In the genomic region with DNA sequence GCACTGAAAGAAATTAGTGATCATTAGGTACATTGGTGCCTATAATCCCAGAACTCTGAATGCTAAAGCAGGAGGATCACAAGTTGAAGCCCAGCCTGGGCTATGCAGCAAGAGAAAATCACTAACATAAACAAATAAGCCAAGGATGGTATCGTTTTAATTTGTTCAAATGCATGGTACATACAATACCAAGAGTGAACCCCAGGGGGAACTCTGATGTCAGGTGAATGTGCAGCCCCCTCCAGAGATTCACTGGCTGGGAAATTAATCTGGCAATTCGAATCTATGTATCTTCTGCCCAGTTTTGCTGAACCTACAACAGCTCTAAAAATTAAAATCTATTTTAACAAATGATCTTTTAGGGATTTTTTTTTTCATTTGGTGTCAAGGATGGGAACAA, we compare ENCODE assay signal across 15 mouse cellular contexts. TPM values are rescaled to one million over a fixed set of nuclear protein-coding genes. Genes with fewer than 3 reads are reported as not detected.
DNase-seq lines count a peak whose midpoint lies in the region; ATAC-seq and TF ChIP-seq lines count a peak whose summit lies in the region.
"Had no signal": no experiment of that assay in that cellular context is flagged by ENCODE, and none has a peak within 500 bp of the region (broad histone marks: within the 10 kb centered on the region; RNA-seq: fewer than 3 reads in every experiment).

No protein-coding gene starts in this region.

- H3K4me3 ChIP-seq in intestine, postnatal 0 days (ENCODE audit: low read depth, low read length): no peak overlapping the region
- no peak overlapping the region for H3K4me3 ChIP-seq in intestine, embryonic 15.5 days (replicated peaks)
- H3K4me3 ChIP-seq in limb, embryonic 10.5 days: no peak overlapping the region
- H3K4me3 ChIP-seq: limb, embryonic 13.5 days; lung, embryonic 15.5 days had no signal

- DNase-seq in thymus, postnatal 0 days (ENCODE audit: low spot score): peak; percentile 32
- no peak for DNase-seq in thymus, postnatal 36 days
- DNase-seq in layer of hippocampus, adult 18-20 months (ENCODE audit: low spot score in 2 of 2): no peak
- DNase-seq in gastrocnemius, postnatal 14 days: no peak
- no peak for DNase-seq in limb, embryonic 10.5 days (ENCODE audit: low spot score)
- DNase-seq: heart, postnatal 10 days; kidney, adult 18-20 months had no signal

- H3K36me3 ChIP-seq in intestine, postnatal 0 days (ENCODE audit: control insufficient read depth, insufficient read depth): no peaks in the 10 kb centered on the region
- no peaks in the 10 kb centered on the region for H3K36me3 ChIP-seq in intestine, embryonic 15.5 days
- H3K36me3 ChIP-seq in limb, embryonic 10.5 days: no peaks in the 10 kb centered on the region
- H3K36me3 ChIP-seq: limb, embryonic 13.5 days; lung, embryonic 15.5 days had no signal

- no peaks in the 10 kb centered on the region for H3K4me1 ChIP-seq in intestine, postnatal 0 days (replicated peaks; ENCODE audit: control insufficient read depth, insufficient read depth, low read length)
- H3K4me1 ChIP-seq in intestine, embryonic 15.5 days (replicated peaks): no peaks in the 10 kb centered on the region
- no peaks in the 10 kb centered on the region for H3K4me1 ChIP-seq in limb, embryonic 10.5 days
- H3K4me1 ChIP-seq: limb, embryonic 13.5 days; lung, embryonic 15.5 days had no signal

- H3K27me3 ChIP-seq in intestine, postnatal 0 days (replicated peaks; ENCODE audit: control insufficient read depth, insufficient read depth, low read length): no peaks in the 10 kb centered on the region
- no peaks in the 10 kb centered on the region for H3K27me3 ChIP-seq in intestine, embryonic 15.5 days (replicated peaks)
- no peaks in the 10 kb centered on the region for H3K27me3 ChIP-seq in limb, embryonic 10.5 days (ENCODE audit: low read depth, poor library complexity, severe bottlenecking)
- H3K27me3 ChIP-seq: limb, embryonic 13.5 days; lung, embryonic 15.5 days had no signal

- no peaks in the 10 kb centered on the region for H3K9me3 ChIP-seq in intestine, postnatal 0 days (ENCODE audit: control insufficient read depth)
- no peaks in the 10 kb centered on the region for H3K9me3 ChIP-seq in intestine, embryonic 15.5 days
- no peaks in the 10 kb centered on the region for H3K9me3 ChIP-seq in limb, embryonic 10.5 days (replicated peaks)
- H3K9me3 ChIP-seq: limb, embryonic 13.5 days; lung, embryonic 15.5 days had no signal

- no peak overlapping the region for H3K4me2 ChIP-seq in intestine, postnatal 0 days (replicated peaks; ENCODE audit: low read depth)
- no peak overlapping the region for H3K4me2 ChIP-seq in intestine, embryonic 15.5 days (replicated peaks)
- H3K4me2 ChIP-seq: limb, embryonic 13.5 days; lung, embryonic 15.5 days had no signal

- 51% methylated on average over 2 of the region's 2 CpGs for WGBS in intestine, postnatal 0 days
- 44% methylated on average over 2 of the region's 2 CpGs for WGBS in intestine, embryonic 15.5 days
- WGBS in limb, embryonic 10.5 days: 71% methylated on average over 2 of the region's 2 CpGs

- intact Hi-C loops in gastrocnemius, postnatal 14 days (cut with DNase I; ENCODE audit: low total_unique reads): loop anchor here (10.0 kb wide), 1 partner anchor 240 kb away; no protein-coding TSS in a partner anchor

- ATAC-seq in intestine, postnatal 0 days: no peak
- ATAC-seq in intestine, embryonic 15.5 days: no peak
- ATAC-seq in inflammation-experienced regulatory T-cells, adult 6 months: peak; percentile 60
- ATAC-seq: forebrain, embryonic 14.5 days had no signal

- TF ChIP-seq CTCF in intestine, postnatal 0 days (IDR thresholded peaks at IDR 0.05; ENCODE audit: low read depth): peak; percentile 52

- no peak overlapping the region for H3K27ac ChIP-seq in intestine, postnatal 0 days (ENCODE audit: low read depth, low read length)
- H3K27ac ChIP-seq in intestine, embryonic 15.5 days: no peak overlapping the region
- no peak overlapping the region for H3K27ac ChIP-seq in limb, embryonic 10.5 days
- H3K27ac ChIP-seq: limb, embryonic 13.5 days; lung, embryonic 15.5 days had no signal

- H3K9ac ChIP-seq in intestine, postnatal 0 days (ENCODE audit: low read depth, low read length): no peak overlapping the region
- H3K9ac ChIP-seq in intestine, embryonic 15.5 days: no peak overlapping the region
- H3K9ac ChIP-seq: limb, embryonic 13.5 days; lung, embryonic 15.5 days had no signal

RNA-seq across cellular contexts. Expression of gene Ankrd42, which starts 12.5 kb away (rescaled TPM):
- 0.75 and 0.93 TPM in 2 replicates for polyA plus RNA-seq in intestine, postnatal 0 days (2015; fragmentation: Nextera tagmentation; extraction: Ambion mirVana)
- 3.9 and 4.5 TPM in 2 replicates for polyA plus RNA-seq in intestine, embryonic 15.5 days (2015; fragmentation: Nextera tagmentation; extraction: Ambion mirVana)
- polyA plus RNA-seq in thymus, postnatal 0 days (2015; fragmentation: Nextera tagmentation; extraction: Ambion mirVana): 1.7 and 1.9 TPM in 2 replicates
- polyA plus RNA-seq in inflammation-experienced regulatory T-cells, adult 6 months (2017; shearing (Covaris generic)): not detected
- 10 to 100 TPM; 16.3 to 17.1 TPM for total RNA-seq in layer of hippocampus, adult 18-20 months (2021)
- under 1 TPM; 0.53 to 0.71 TPM for total RNA-seq in gastrocnemius, postnatal 14 days (2021)
- polyA plus RNA-seq in limb, embryonic 10.5 days (2016; fragmentation: Nextera tagmentation; extraction: Ambion mirVana): 6.4 and 10.3 TPM in 2 replicates
- total RNA-seq: granulocyte monocyte progenitor cell, adult 5-6 weeks; monocyte, adult 5-6 weeks had no signal

RNA-seq across cellular contexts. Expression of gene Pcf11, which starts 45.2 kb away (rescaled TPM):
- polyA plus RNA-seq in intestine, postnatal 0 days (2015; fragmentation: Nextera tagmentation; extraction: Ambion mirVana): 11.7 and 13.2 TPM in 2 replicates
- polyA plus RNA-seq in intestine, embryonic 15.5 days (2015; fragmentation: Nextera tagmentation; extraction: Ambion mirVana): 19.3 and 20.1 TPM in 2 replicates
- 29.2 and 35.2 TPM in 2 replicates for polyA plus RNA-seq in thymus, postnatal 0 days (2015; fragmentation: Nextera tagmentation; extraction: Ambion mirVana)
- polyA plus RNA-seq in inflammation-experienced regulatory T-cells, adult 6 months (2017; shearing (Covaris generic)): 10 to 100 TPM; 27.2 to 49.8 (median 36.4) TPM
- 10 to 100 TPM; 57.0 to 69.4 TPM for total RNA-seq in layer of hippocampus, adult 18-20 months (2021)
- total RNA-seq in gastrocnemius, postnatal 14 days (2021): 10 to 100 TPM; 20.8 to 22.0 TPM
- 15.8 and 22.4 TPM in 2 replicates for polyA plus RNA-seq in limb, embryonic 10.5 days (2016; fragmentation: Nextera tagmentation; extraction: Ambion mirVana)
